Mouse (Mus musculus): ENCODE measurements around the gene Gdpgp1. TPM values are rescaled to one million over a fixed set of nuclear protein-coding genes. Genes with fewer than 3 reads are reported as not detected.

Gene Gdpgp1
- 1 to 10 TPM; 8.2 to 9.8 TPM for polyA plus RNA-seq (2017; shearing (Covaris generic))

DNA sequence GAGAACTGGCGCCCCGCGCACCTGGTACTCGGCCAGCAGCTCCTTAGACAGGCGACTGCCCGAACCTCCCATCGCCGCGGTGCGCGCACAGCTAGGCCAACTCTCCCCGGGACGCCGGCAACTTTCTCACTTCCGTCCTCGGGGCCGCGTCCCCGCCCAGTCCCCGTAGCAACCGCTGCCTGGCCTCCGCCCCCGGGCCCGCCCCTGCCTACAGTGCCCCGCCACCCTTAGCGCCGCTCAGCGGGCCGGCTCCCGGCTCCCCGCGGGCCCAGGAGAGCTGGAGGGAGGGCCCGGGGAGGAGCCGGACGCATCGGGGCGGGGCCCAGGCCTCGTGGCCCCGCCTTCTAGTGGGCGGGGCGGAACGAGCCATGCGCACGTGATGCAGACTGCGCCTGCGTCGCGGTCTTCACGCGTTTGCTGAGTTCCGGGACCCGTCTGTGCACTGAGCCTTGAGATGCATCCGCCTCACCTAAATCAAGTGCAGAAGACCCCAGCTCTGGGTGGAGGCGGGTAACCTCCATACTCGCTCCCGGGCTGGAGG, at the start of gene Gdpgp1, which contains the start of gene Cib1:
Gene Gdpgp1 (plus strand): TSS at position 377 of the 541 bp plus-strand sequence.
Gene Cib1 (minus strand): TSS at position 325 of the 541 bp plus-strand sequence.

DNA sequence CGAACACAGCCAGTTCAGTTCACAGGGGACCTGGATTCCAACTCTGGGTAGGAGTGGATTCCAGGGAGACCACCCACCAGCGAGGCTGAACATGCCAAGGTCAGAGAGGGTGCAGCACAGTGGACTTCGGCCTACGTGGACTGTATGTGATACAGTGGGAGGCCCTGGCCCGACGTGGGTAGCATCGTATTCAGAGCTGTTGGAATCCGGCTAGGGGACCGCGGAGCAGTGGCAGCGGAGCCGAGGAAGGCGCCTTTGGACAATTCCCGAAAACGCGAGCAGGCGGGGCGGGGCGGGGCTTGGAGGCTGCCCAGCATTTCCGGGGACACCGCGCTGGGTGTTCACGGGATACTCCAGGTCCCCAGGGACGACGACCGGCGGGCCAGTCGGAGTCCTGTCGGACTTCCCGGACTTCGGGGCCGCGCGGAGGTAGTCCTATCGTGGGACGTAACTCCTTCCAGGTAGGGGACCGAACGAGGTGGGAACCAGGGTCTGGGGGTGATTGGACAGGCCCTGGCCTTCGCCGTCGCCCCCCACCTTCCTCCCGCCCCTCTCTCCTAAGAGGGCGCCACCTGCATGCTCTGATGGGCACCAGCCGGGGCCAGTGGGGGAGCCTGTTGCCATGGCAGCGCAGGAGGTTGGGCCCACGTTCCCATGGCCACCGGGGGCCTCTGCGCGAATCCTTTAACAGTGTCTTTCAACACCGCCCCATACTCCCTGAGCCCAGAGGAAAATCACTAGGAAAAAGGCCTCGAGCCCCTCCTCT, 46.0 kb upstream of the Gdpgp1 start, which contains the start of gene Sema4b:
Gene Sema4b (plus strand): TSS at position 311 of the 766 bp plus-strand sequence.

DNA sequence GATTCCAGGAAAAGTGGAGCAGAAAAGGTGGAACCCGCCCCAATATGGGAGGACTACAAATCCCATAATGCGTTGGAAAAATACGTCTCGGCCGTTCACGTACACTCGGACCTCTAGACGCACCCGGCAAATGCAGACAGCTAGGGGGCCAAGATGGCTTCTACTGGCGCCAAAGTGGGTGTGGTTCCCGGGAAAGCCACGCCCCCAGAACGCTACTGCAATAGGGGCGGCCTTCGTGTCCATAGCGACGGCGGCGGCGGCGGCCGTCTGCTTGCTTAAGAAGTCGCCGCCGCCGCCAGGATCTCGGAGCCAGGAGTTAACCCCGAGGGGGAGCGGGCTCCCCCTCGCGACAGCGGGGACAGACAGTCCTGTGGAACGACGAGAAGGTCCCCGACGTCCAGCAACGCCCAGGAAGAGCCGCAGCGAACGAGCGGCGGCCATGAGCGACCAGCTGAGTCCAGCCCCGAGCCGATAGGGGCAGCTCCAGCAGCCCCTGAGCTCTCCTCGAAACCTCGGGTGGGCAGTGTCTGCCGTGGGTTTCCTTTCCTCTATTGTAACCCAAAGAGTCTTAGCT, 13.6 kb downstream of the Gdpgp1 start, which contains the start of gene Ttll13:
Gene Ttll13 (plus strand): TSS at position 229 of the 574 bp plus-strand sequence.

DNA sequence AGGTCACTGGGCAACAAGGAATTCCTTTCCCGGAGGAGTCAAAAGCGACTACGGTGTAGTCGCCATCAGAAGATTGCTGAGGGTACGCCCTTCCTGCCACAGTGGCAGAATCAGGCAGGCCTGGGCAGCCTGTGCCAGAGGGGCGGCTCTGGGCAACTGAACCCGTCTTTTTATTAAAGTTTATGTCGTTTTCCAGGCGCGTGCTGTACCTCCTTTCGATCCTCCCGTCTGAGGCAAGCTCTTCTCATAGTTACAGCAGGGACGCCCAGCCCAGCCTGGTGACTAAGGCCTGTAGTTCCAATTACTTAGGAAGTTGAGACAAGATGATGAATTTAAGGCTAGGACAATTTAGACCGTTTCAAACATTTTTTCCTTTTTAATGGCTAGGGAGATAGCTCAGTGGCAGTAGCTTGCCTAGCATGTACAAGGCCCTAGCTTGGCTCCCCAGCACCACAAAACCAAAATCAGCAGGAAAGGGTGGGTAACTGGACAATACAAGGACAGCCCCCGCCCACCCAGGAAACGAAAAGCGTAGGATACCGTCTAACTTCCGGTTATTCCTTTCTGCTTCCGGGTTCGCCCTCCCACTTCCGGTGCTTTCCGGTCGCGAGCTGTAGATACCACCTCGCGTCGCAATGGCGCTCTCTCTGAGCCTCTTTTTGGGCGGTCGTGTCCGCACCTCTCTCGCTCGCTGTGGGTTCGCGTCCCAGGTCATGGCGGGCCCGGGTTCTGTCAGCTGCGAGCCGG, 28.1 kb downstream of the Gdpgp1 start, which contains the start of gene Ngrn:
Gene Ngrn (plus strand): TSS at position 591 of the 747 bp plus-strand sequence.

DNA sequence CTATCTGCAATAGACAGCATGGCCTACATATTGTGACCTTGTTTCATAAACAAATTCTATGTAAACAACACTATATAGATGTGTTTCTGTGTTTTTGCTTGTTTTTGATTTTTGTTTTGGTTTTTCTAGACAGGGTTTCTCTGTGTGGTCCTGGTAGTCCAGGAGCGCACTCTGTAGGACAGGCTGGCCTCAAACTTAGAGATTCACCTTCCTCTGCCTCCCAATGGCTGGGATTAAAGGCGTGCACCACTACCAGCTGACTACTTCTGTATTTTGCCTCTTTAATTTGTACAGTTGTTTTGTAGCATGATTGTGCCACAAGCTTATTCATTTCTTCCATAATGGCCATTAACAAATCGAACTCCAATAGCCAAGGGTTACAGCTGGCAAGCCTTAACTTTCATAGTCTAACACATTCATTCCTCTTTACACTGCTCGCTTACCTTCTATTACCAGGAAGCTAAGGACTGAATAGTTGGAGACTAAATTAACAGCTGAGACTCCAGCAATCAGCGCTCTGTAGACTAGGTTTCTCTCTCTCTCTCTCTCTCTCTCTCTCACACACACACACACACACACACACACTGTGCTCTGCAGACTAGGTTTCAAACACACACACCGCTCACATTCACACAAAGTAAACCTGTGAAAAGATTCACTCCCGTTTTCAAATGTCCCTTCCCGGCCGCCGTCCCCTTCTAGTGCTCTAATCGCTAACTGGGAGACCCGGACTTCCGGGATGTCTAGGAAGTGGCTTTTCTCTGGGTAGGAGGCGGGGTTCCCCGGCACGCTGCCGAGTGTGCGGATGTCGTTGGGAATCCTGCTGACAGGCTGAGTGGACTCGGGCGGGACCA, 36.5 kb downstream of the Gdpgp1 start, which contains the start of gene Vps33b:
Gene Vps33b (plus strand): TSS at position 753 of the 854 bp plus-strand sequence.

Other genes starting within 250 kb of the Gdpgp1 start
- gene Zfp710, start 208.1 kb upstream of the Gdpgp1 start, polyA plus RNA-seq (2017; shearing (Covaris generic)): 10 to 100 TPM in 1 of 2 experiments, 1 to 10 TPM in 1; 9.7 to 12.4 TPM
- gene Idh2, start 117.5 kb upstream of the Gdpgp1 start, polyA plus RNA-seq (2017; shearing (Covaris generic)): 10 to 100 TPM; 61.7 to 97.1 TPM
- 10 to 100 TPM; 16.9 to 30.2 TPM for gene Sema4b, start 46.0 kb upstream of the Gdpgp1 start, polyA plus RNA-seq (2017; shearing (Covaris generic))
- gene Cib1, start 52 bp upstream of the Gdpgp1 start, polyA plus RNA-seq (2017; shearing (Covaris generic)): 100 to 1,000 TPM; 224 to 231 TPM
- under 1 TPM in 1 of 2 experiments, not detected in 1; 0.53 TPM for gene Ttll13, start 13.5 kb downstream of the Gdpgp1 start, polyA plus RNA-seq (2017; shearing (Covaris generic))
- gene Ngrn, start 28.4 kb downstream of the Gdpgp1 start, polyA plus RNA-seq (2017; shearing (Covaris generic)): 10 to 100 TPM; 46.1 to 66.2 TPM
- 10 to 100 TPM; 46.1 to 52.9 TPM for gene Vps33b, start 36.8 kb downstream of the Gdpgp1 start, polyA plus RNA-seq (2017; shearing (Covaris generic))
- 10 to 100 TPM; 18.8 to 28.3 TPM for gene Prc1, start 61.6 kb downstream of the Gdpgp1 start, polyA plus RNA-seq (2017; shearing (Covaris generic))
- gene Rccd1, start 91.6 kb downstream of the Gdpgp1 start, polyA plus RNA-seq (2017; shearing (Covaris generic)): 10 to 100 TPM; 15.6 to 17.4 TPM
- gene Unc45a, start 108.1 kb downstream of the Gdpgp1 start, polyA plus RNA-seq (2017; shearing (Covaris generic)): 10 to 100 TPM; 51.9 to 73.5 TPM
- gene Hddc3, start 110.2 kb downstream of the Gdpgp1 start, polyA plus RNA-seq (2017; shearing (Covaris generic)): 1 to 10 TPM; 5.8 to 8.1 TPM
- gene Man2a2, start 138.5 kb downstream of the Gdpgp1 start, polyA plus RNA-seq (2017; shearing (Covaris generic)): 10 to 100 TPM; 24.5 to 38.4 TPM
- 1 to 10 TPM; 2.3 to 2.6 TPM for gene Fes, start 155.1 kb downstream of the Gdpgp1 start, polyA plus RNA-seq (2017; shearing (Covaris generic))
- gene Furin, start 172.6 kb downstream of the Gdpgp1 start, polyA plus RNA-seq (2017; shearing (Covaris generic)): 10 to 100 TPM; 40.6 to 68.3 TPM

Measured in activated CD4-positive, CD25-positive, alpha-beta regulatory T cell (primary cell).